Comparison of ENCODE assay signal across 10 mouse cellular contexts in genomic region chr5:53992616-53993015, GRCm38 (mm10). TPM values are rescaled to one million over a fixed set of nuclear protein-coding genes. Genes with fewer than 3 reads are reported as not detected.
A peak's percentile ranks its signal among the peaks of the same experiment; 100 is the strongest.
DNase-seq lines count a peak whose midpoint lies in the region; ATAC-seq and TF ChIP-seq lines count a peak whose summit lies in the region.
"Had no signal": no experiment of that assay in that cellular context is flagged by ENCODE, and none has a peak within 500 bp of the region (broad histone marks: within the 10 kb centered on the region; RNA-seq: fewer than 3 reads in every experiment).

No protein-coding gene starts in this region.

- H3K9ac ChIP-seq in midbrain, embryonic 14.5 days (replicated peaks; ENCODE audit: low read length) = no peak overlapping the region
- no peak overlapping the region for H3K9ac ChIP-seq in lung, postnatal 0 days (replicated peaks; ENCODE audit: low read depth)
- H3K9ac ChIP-seq: heart, embryonic 15.5 days; liver, embryonic 14.5 days; neural tube, embryonic 12.5 days had no signal

- H3K4me3 ChIP-seq in midbrain, embryonic 14.5 days (replicated peaks; ENCODE audit: low read depth, low read length) = no peak overlapping the region
- H3K4me3 ChIP-seq in midbrain, embryonic 10.5 days = no peak overlapping the region
- no peak overlapping the region for H3K4me3 ChIP-seq in lung, postnatal 0 days (ENCODE audit: low read depth, low read length)
- H3K4me3 ChIP-seq: heart, embryonic 15.5 days; neural tube, embryonic 12.5 days had no signal

- H3K27ac ChIP-seq in midbrain, embryonic 14.5 days (replicated peaks; ENCODE audit: low read depth, low read length) = no peak overlapping the region
- no peak overlapping the region for H3K27ac ChIP-seq in midbrain, embryonic 10.5 days (replicated peaks)
- H3K27ac ChIP-seq in lung, postnatal 0 days (ENCODE audit: low read length) = no peak overlapping the region
- H3K27ac ChIP-seq: heart, embryonic 15.5 days; liver, embryonic 14.5 days; neural tube, embryonic 12.5 days had no signal

- peak; percentile 35 for DNase-seq in midbrain, embryonic 14.5 days
- no peak for DNase-seq in midbrain, embryonic 10.5 days (ENCODE audit: low spot score)
- DNase-seq in gastrocnemius, adult 8-10 months (ENCODE audit: low spot score in 2 of 2) = peak; percentile 58 to 66
- DNase-seq in left cerebral cortex, adult 18-20 months (ENCODE audit: low spot score in 2 of 2) = peak; percentile 77 to 87
- no peak for DNase-seq in embryo, embryonic 11 days
- no peak for DNase-seq in spleen, postnatal 14 days (ENCODE audit: low spot score in 2 of 2)
- DNase-seq in lung, postnatal 0 days (ENCODE audit: low spot score) = no peak

- H3K9me3 ChIP-seq in midbrain, embryonic 14.5 days (ENCODE audit: control insufficient read depth, low read length) = no peaks in the 10 kb centered on the region
- no peaks in the 10 kb centered on the region for H3K9me3 ChIP-seq in midbrain, embryonic 10.5 days (replicated peaks)
- H3K9me3 ChIP-seq in lung, postnatal 0 days (ENCODE audit: low read length) = no peaks in the 10 kb centered on the region
- H3K9me3 ChIP-seq: heart, embryonic 15.5 days; neural tube, embryonic 12.5 days had no signal

- 50% methylated on average over 7 of the region's 7 CpGs for WGBS in midbrain, embryonic 14.5 days
- 56% methylated on average over 7 of the region's 7 CpGs for WGBS in midbrain, embryonic 10.5 days
- WGBS in lung, postnatal 0 days = 75% methylated on average over 7 of the region's 7 CpGs

- no peaks in the 10 kb centered on the region for H3K36me3 ChIP-seq in midbrain, embryonic 14.5 days (ENCODE audit: control insufficient read depth, insufficient read depth, low read length)
- H3K36me3 ChIP-seq in midbrain, embryonic 10.5 days = no peaks in the 10 kb centered on the region
- no peaks in the 10 kb centered on the region for H3K36me3 ChIP-seq in lung, postnatal 0 days (ENCODE audit: insufficient read depth, low read length)
- H3K36me3 ChIP-seq: heart, embryonic 15.5 days; neural tube, embryonic 12.5 days had no signal

- no peaks in the 10 kb centered on the region for H3K27me3 ChIP-seq in midbrain, embryonic 14.5 days (ENCODE audit: control insufficient read depth, insufficient read depth, low read length)
- peaks cover 27% of the 10 kb centered on the region for H3K27me3 ChIP-seq in midbrain, embryonic 10.5 days (ENCODE audit: low read depth, poor library complexity, severe bottlenecking)
- H3K27me3 ChIP-seq in lung, postnatal 0 days (replicated peaks; ENCODE audit: insufficient read depth, low read length) = no peaks in the 10 kb centered on the region
- H3K27me3 ChIP-seq: heart, embryonic 15.5 days; neural tube, embryonic 12.5 days had no signal

- peaks cover 3% of the 10 kb centered on the region; the same call in 1 of the 2 replicates for H3K4me1 ChIP-seq in midbrain, embryonic 14.5 days (ENCODE audit: control insufficient read depth, insufficient read depth, low read length)
- H3K4me1 ChIP-seq in midbrain, embryonic 10.5 days = peaks cover 13% of the 10 kb centered on the region
- H3K4me1 ChIP-seq in lung, postnatal 0 days (ENCODE audit: insufficient read depth, low read depth, low read length) = no peaks in the 10 kb centered on the region
- H3K4me1 ChIP-seq: neural tube, embryonic 12.5 days had no signal

- H3K4me2 ChIP-seq in midbrain, embryonic 14.5 days (ENCODE audit: low read length) = no peak overlapping the region
- H3K4me2 ChIP-seq in lung, postnatal 0 days (replicated peaks; ENCODE audit: low read depth, low read length) = no peak overlapping the region
- H3K4me2 ChIP-seq: heart, embryonic 15.5 days; neural tube, embryonic 12.5 days had no signal

- no peak for TF ChIP-seq EP300 in lung, postnatal 0 days (IDR thresholded peaks at IDR 0.05)

- TF ChIP-seq CTCF in lung, postnatal 0 days (IDR thresholded peaks at IDR 0.05) = no peak

- ATAC-seq in midbrain, embryonic 14.5 days (ENCODE audit: low FRiP score, low TSS enrichment) = no peak
- no peak for ATAC-seq in lung, postnatal 0 days

RNA-seq across cellular contexts. Expression of gene Stim2, which starts 5.7 kb away (rescaled TPM):
- polyA plus RNA-seq in midbrain, embryonic 14.5 days (2014; fragmentation: Nextera tagmentation; extraction: Ambion mirVana) = 26.6 and 35.1 TPM in 2 replicates
- polyA plus RNA-seq in midbrain, embryonic 10.5 days (2016; fragmentation: Nextera tagmentation; extraction: Ambion mirVana) = 12.5 and 16.7 TPM in 2 replicates
- total RNA-seq in gastrocnemius, adult 8-10 months (2022) = 10 to 100 TPM; 47.7 to 62.7 (median 49.8) TPM
- 10 to 100 TPM; 85.3 to 87.1 TPM for total RNA-seq in left cerebral cortex, adult 18-20 months (2021)
- 20.3 and 22.7 TPM in 2 replicates for polyA plus RNA-seq in lung, postnatal 0 days (2015; fragmentation: Nextera tagmentation; extraction: Ambion mirVana)

Comparison
In these comparisons a context has a peak if more than half of its experiments do, and no peak if none do; other contexts are left out.
1. DNase-seq: peak in midbrain, embryonic 14.5 days (single experiment), gastrocnemius, adult 8-10 months (2 of 2) and left cerebral cortex, adult 18-20 months (2 of 2); none in midbrain, embryonic 10.5 days (single experiment), embryo, embryonic 11 days (single experiment), spleen, postnatal 14 days (0 of 2) and lung, postnatal 0 days (single experiment).